In the genomic region with DNA sequence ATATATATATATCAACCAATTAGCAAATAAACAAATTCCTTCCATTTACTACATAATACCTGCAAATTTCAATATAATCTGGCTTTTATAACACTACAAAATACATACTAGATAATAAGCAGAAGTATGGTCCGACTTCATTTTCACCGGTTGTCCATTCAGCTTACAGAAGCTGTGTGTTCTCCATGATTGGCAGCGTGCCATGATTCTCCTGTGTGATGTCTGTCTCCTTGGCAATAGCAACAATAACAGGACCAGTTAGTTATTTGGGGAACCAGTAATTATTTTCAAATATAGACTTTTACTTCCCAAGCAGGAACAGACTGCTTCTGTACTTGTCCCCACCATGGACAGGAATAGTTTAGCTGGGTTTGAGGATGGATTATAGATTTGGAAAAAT, we compare ENCODE assay signal across 14 mouse cellular contexts. TPM values are rescaled to one million over a fixed set of nuclear protein-coding genes. Genes with fewer than 3 reads are reported as not detected.
A peak's percentile ranks its signal among the peaks of the same experiment; 100 is the strongest.
DNase-seq lines count a peak whose midpoint lies in the region; ATAC-seq and TF ChIP-seq lines count a peak whose summit lies in the region.
"Had no signal": no experiment of that assay in that cellular context is flagged by ENCODE, and none has a peak within 500 bp of the region (broad histone marks: within the 10 kb centered on the region; RNA-seq: fewer than 3 reads in every experiment).

No protein-coding gene starts in this region.

- H3K4me2 ChIP-seq in forebrain, embryonic 13.5 days: no peak overlapping the region
- H3K4me2 ChIP-seq in forebrain, embryonic 16.5 days (ENCODE audit: low read length): no peak overlapping the region
- peak overlapping the region; percentile 50 for H3K4me2 ChIP-seq in myocyte (ENCODE audit: low read depth)
- H3K4me2 ChIP-seq: embryonic facial prominence, embryonic 15.5 days; liver, embryonic 12.5 days; midbrain, embryonic 15.5 days had no signal

- peaks cover 7% of the 10 kb centered on the region; the same call in 1 of the 2 replicates for H3K4me1 ChIP-seq in forebrain, embryonic 13.5 days
- peaks cover 5% of the 10 kb centered on the region for H3K4me1 ChIP-seq in forebrain, embryonic 16.5 days (replicated peaks; ENCODE audit: control insufficient read depth, insufficient read depth, low read length)
- H3K4me1 ChIP-seq: embryonic facial prominence, embryonic 15.5 days; liver, embryonic 12.5 days; midbrain, embryonic 15.5 days had no signal

- H3K27me3 ChIP-seq in forebrain, embryonic 13.5 days: no peaks in the 10 kb centered on the region
- H3K27me3 ChIP-seq in forebrain, embryonic 16.5 days (replicated peaks; ENCODE audit: control insufficient read depth, insufficient read depth, low read length): no peaks in the 10 kb centered on the region
- H3K27me3 ChIP-seq in myocyte (ENCODE audit: control insufficient read depth, insufficient read depth, insufficient read length): no peaks in the 10 kb centered on the region
- H3K27me3 ChIP-seq: embryonic facial prominence, embryonic 15.5 days; liver, embryonic 12.5 days; midbrain, embryonic 15.5 days had no signal

- H3K4me3 ChIP-seq in forebrain, embryonic 13.5 days: no peak overlapping the region
- H3K4me3 ChIP-seq in forebrain, embryonic 16.5 days (replicated peaks; ENCODE audit: low read length): no peak overlapping the region
- no peak overlapping the region for H3K4me3 ChIP-seq in myocyte
- H3K4me3 ChIP-seq: embryonic facial prominence, embryonic 15.5 days; heart, adult 2 months; liver, embryonic 12.5 days; midbrain, embryonic 15.5 days had no signal

- no peak for TF ChIP-seq POLR2A in myocyte (IDR thresholded peaks at IDR 0.05; ENCODE audit: insufficient read length, low read depth)

- ATAC-seq in forebrain, embryonic 13.5 days: peak; percentile 41; the same call in 1 of the 2 replicates
- ATAC-seq in forebrain, embryonic 16.5 days: no peak
- ATAC-seq: liver, embryonic 12.5 days; midbrain, embryonic 15.5 days had no signal

- H3K27ac ChIP-seq in forebrain, embryonic 13.5 days: no peak overlapping the region; the same call in 1 of the 2 replicates
- H3K27ac ChIP-seq in forebrain, embryonic 16.5 days (ENCODE audit: low read length): no peak overlapping the region
- H3K27ac ChIP-seq: embryonic facial prominence, embryonic 15.5 days; heart, adult 2 months; liver, embryonic 12.5 days; midbrain, embryonic 15.5 days had no signal

- WGBS in forebrain, embryonic 13.5 days: 41% methylated on average over 3 of the region's 3 CpGs
- 27% methylated on average over 3 of the region's 3 CpGs for WGBS in forebrain, embryonic 16.5 days

- no peak overlapping the region for H3K9ac ChIP-seq in forebrain, embryonic 13.5 days
- no peak overlapping the region for H3K9ac ChIP-seq in forebrain, embryonic 16.5 days (replicated peaks; ENCODE audit: low read depth, low read length)
- H3K9ac ChIP-seq: embryonic facial prominence, embryonic 15.5 days; liver, embryonic 12.5 days; midbrain, embryonic 15.5 days had no signal

- H3K79me2 ChIP-seq in myocyte (ENCODE audit: control insufficient read depth, insufficient read depth): no peaks in the 10 kb centered on the region

- no peaks in the 10 kb centered on the region for H3K9me3 ChIP-seq in forebrain, embryonic 13.5 days (replicated peaks)
- no peaks in the 10 kb centered on the region for H3K9me3 ChIP-seq in forebrain, embryonic 16.5 days (ENCODE audit: control insufficient read depth, low read length)
- H3K9me3 ChIP-seq: embryonic facial prominence, embryonic 15.5 days; liver, embryonic 12.5 days; midbrain, embryonic 15.5 days had no signal

- no peak overlapping the region for H3ac ChIP-seq in myocyte (ENCODE audit: control insufficient read depth, insufficient read length)

- H3K36me3 ChIP-seq in forebrain, embryonic 13.5 days (ENCODE audit: poor library complexity, severe bottlenecking): no peaks in the 10 kb centered on the region
- H3K36me3 ChIP-seq in forebrain, embryonic 16.5 days (ENCODE audit: control insufficient read depth, insufficient read depth): no peaks in the 10 kb centered on the region
- no peaks in the 10 kb centered on the region for H3K36me3 ChIP-seq in myocyte (ENCODE audit: control insufficient read depth, insufficient read depth)
- H3K36me3 ChIP-seq: embryonic facial prominence, embryonic 15.5 days; liver, embryonic 12.5 days; midbrain, embryonic 15.5 days had no signal

- DNase-seq in layer of hippocampus, adult 8-10 months (ENCODE audit: low spot score in 2 of 2): peak; percentile 17 to 32
- no peak for DNase-seq in layer of hippocampus, adult 9-10 months (ENCODE audit: low spot score)
- DNase-seq in brain, embryonic 18.5 days (ENCODE audit: low read depth, low spot score): peak; percentile 10
- DNase-seq in embryo, embryonic 11 days: no peak
- DNase-seq in spleen, postnatal 4 days (ENCODE audit: low spot score in 2 of 2): no peak
- DNase-seq: kidney, postnatal 14 days; thymus, postnatal 36 days had no signal

TF ChIP-seq in myocyte, 11 proteins besides CTCF, POLR2A, EP300 and RAD21:
- TF ChIP-seq SRF (IDR thresholded peaks at IDR 0.05; ENCODE audit: control insufficient read depth, insufficient read length, low read depth) (no peak), E2F4 (IDR thresholded peaks at IDR 0.05; ENCODE audit: insufficient read depth) (no peak), MYOD1 (IDR thresholded peaks at IDR 0.05; ENCODE audit: control insufficient read depth in 1 of 3, insufficient read length in 2 of 3, low read depth in 2 of 3) (no peak), REST (IDR thresholded peaks at IDR 0.05; ENCODE audit: insufficient read depth, insufficient read length) (no peak), TCF3 (IDR thresholded peaks at IDR 0.05; ENCODE audit: insufficient read length, low read depth) (no peak)

RNA-seq across cellular contexts. Expression of gene Tnfsf13b, which starts 11.0 kb away (rescaled TPM):
- 0.23 and 0.25 TPM in 2 replicates for polyA plus RNA-seq in forebrain, embryonic 13.5 days (2015; fragmentation: Nextera tagmentation; extraction: Ambion mirVana)
- 0.43 TPM in 1 of 2 replicates, not detected in the other for polyA plus RNA-seq in forebrain, embryonic 16.5 days (2015; fragmentation: Nextera tagmentation; extraction: Ambion mirVana)
- 1 to 10 TPM; 1.7 to 7.8 (median 5.0) TPM for total RNA-seq in layer of hippocampus, adult 8-10 months (2022)
- polyA plus RNA-seq in myocyte (2012; fragmentation: generic; extraction: Trizol): 0.11 TPM
- polyA plus RNA-seq: embryonic facial prominence, embryonic 15.5 days had no signal

RNA-seq across cellular contexts. Expression of gene Abhd13, which starts 39.7 kb away (rescaled TPM):
- 13.5 and 15.1 TPM in 2 replicates for polyA plus RNA-seq in forebrain, embryonic 13.5 days (2015; fragmentation: Nextera tagmentation; extraction: Ambion mirVana)
- 15.2 and 18.3 TPM in 2 replicates for polyA plus RNA-seq in forebrain, embryonic 16.5 days (2015; fragmentation: Nextera tagmentation; extraction: Ambion mirVana)
- total RNA-seq in layer of hippocampus, adult 8-10 months (2022): 10 to 100 TPM; 25.9 to 27.3 (median 26.9) TPM
- polyA plus RNA-seq in myocyte (2012; fragmentation: generic; extraction: Trizol): 6.6 TPM

RNA-seq across cellular contexts. Expression of gene Lig4, which starts 39.7 kb away (rescaled TPM):
- 10.5 and 11.0 TPM in 2 replicates for polyA plus RNA-seq in forebrain, embryonic 13.5 days (2015; fragmentation: Nextera tagmentation; extraction: Ambion mirVana)
- 11.0 and 11.7 TPM in 2 replicates for polyA plus RNA-seq in forebrain, embryonic 16.5 days (2015; fragmentation: Nextera tagmentation; extraction: Ambion mirVana)
- 10 to 100 TPM; 11.1 to 12.9 (median 12.1) TPM for total RNA-seq in layer of hippocampus, adult 8-10 months (2022)
- polyA plus RNA-seq in myocyte (2012; fragmentation: generic; extraction: Trizol): 2.0 TPM

Comparison
In these comparisons a context has a peak if more than half of its experiments do, and no peak if none do; other contexts are left out.
1. DNase-seq: peak in layer of hippocampus, adult 8-10 months (2 of 2) and brain, embryonic 18.5 days (single experiment); none in layer of hippocampus, adult 9-10 months (single experiment), embryo, embryonic 11 days (single experiment) and spleen, postnatal 4 days (0 of 2).